9 mouse cellular contexts compared by ENCODE assay signal in the genomic region with DNA sequence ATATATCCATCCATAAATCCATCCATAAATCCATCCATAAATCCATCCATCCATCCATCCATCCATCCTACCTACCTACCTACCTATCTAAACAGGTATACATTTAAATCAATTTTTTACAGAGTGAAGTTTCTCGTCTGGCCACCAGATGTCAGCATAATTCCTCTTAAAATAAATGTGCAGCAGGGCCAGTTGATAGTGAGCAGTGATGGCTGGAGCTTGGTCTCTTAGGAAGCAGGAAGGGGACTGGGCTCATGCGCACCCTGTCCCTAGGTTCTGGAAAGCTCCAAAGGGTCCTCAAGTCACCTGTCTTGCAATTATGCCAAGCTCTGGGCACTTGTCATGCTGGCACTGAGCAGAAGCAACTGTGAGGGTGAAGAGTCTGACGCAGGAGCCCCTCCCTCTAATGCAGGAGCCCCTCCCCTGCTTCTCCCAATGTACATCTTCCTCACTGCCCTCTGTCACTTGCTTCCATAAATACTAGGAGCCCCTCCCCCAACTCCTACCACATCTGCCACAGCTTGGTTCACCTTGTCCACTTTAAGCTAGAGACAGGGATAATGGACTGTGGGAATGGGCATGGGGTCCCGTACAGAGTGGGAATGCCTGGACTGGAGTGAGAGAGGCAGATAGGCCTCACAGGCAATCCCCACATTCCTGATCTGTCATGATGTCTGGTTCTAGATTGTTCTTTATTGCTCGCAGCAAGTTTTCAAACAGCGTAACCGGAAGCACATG.
DNase-seq lines count a peak whose midpoint lies in the region; ATAC-seq and TF ChIP-seq lines count a peak whose summit lies in the region.
"Had no signal": no experiment of that assay in that cellular context is flagged by ENCODE, and none has a peak within 500 bp of the region (broad histone marks: within the 10 kb centered on the region; RNA-seq: fewer than 3 reads in every experiment).

No protein-coding gene starts in this region.

- TF ChIP-seq CTCF in intestine, postnatal 0 days (IDR thresholded peaks at IDR 0.05; ENCODE audit: low read depth), result peak; percentile 76

- no peak overlapping the region for H3K4me2 ChIP-seq in forebrain, embryonic 12.5 days
- H3K4me2 ChIP-seq in intestine, postnatal 0 days (replicated peaks; ENCODE audit: low read depth), result no peak overlapping the region

- no peak overlapping the region for H3K4me3 ChIP-seq in forebrain, embryonic 12.5 days (replicated peaks)
- H3K4me3 ChIP-seq in intestine, postnatal 0 days (ENCODE audit: low read depth, low read length), result no peak overlapping the region

- no peaks in the 10 kb centered on the region for H3K4me1 ChIP-seq in forebrain, embryonic 12.5 days
- no peaks in the 10 kb centered on the region for H3K4me1 ChIP-seq in intestine, postnatal 0 days (replicated peaks; ENCODE audit: control insufficient read depth, insufficient read depth, low read length)

- no peak overlapping the region for H3K9ac ChIP-seq in forebrain, embryonic 12.5 days
- no peak overlapping the region for H3K9ac ChIP-seq in intestine, postnatal 0 days (ENCODE audit: low read depth, low read length)

- no peak for ATAC-seq in cerebellum, adult (ENCODE audit: insufficient number of reproducible peaks, low FRiP score, low TSS enrichment)
- peak; percentile 81 for ATAC-seq in forebrain, embryonic 12.5 days (ENCODE audit: low FRiP score)
- no peak for ATAC-seq in intestine, postnatal 0 days
- peak; percentile 57 for ATAC-seq in megakaryocyte progenitor cell, adult 5-6 weeks (replicated peaks; ENCODE audit: poor library complexity)

- no peaks in the 10 kb centered on the region for H3K9me3 ChIP-seq in forebrain, embryonic 12.5 days
- no peaks in the 10 kb centered on the region for H3K9me3 ChIP-seq in intestine, postnatal 0 days (ENCODE audit: control insufficient read depth)
- H3K9me3 ChIP-seq: G1E had no signal

- H3K27me3 ChIP-seq in forebrain, embryonic 12.5 days, result peaks cover 16% of the 10 kb centered on the region; the same call in 1 of the 2 replicates
- H3K27me3 ChIP-seq in intestine, postnatal 0 days (replicated peaks; ENCODE audit: control insufficient read depth, insufficient read depth, low read length), result no peaks in the 10 kb centered on the region; the same call in 1 of the 2 replicates

- DNase-seq in cerebellum, adult 11 months, result peak; percentile 14
- DNase-seq in urinary bladder, postnatal 4 days (ENCODE audit: low spot score in 2 of 2), result peak; percentile 15 to 53
- DNase-seq in urinary bladder, postnatal 25 days (ENCODE audit: low spot score), result no peak
- DNase-seq in telencephalon, adult 2 months (ENCODE audit: low read depth, low spot score), result peak; percentile 32

- H3K36me3 ChIP-seq in forebrain, embryonic 12.5 days (replicated peaks), result no peaks in the 10 kb centered on the region
- no peaks in the 10 kb centered on the region for H3K36me3 ChIP-seq in intestine, postnatal 0 days (ENCODE audit: control insufficient read depth, insufficient read depth)
- H3K36me3 ChIP-seq: G1E had no signal

- no peak overlapping the region for H3K27ac ChIP-seq in forebrain, embryonic 12.5 days
- H3K27ac ChIP-seq in intestine, postnatal 0 days (ENCODE audit: low read depth, low read length), result no peak overlapping the region

- 71% methylated on average over 7 of the region's 7 CpGs for WGBS in forebrain, embryonic 12.5 days
- 71% methylated on average over 7 of the region's 7 CpGs for WGBS in intestine, postnatal 0 days

Comparison
In these comparisons a context has a peak if more than half of its experiments do, and no peak if none do; other contexts are left out.
1. ATAC-seq: peak in forebrain, embryonic 12.5 days (single experiment) and megakaryocyte progenitor cell, adult 5-6 weeks (single experiment); none in cerebellum, adult (single experiment) and intestine, postnatal 0 days (single experiment).